Mouse (Mus musculus): Measurements from ENCODE around the gene Fbxo39. TPM values are rescaled to one million over a fixed set of nuclear protein-coding genes. Genes with fewer than 3 reads are reported as not detected.
"Not testable (repeated sequence)": the region's sequence is repeated elsewhere in the genome, so short reads cannot be mapped to it uniquely, and the experiment has no call there.

Gene Fbxo39
- polyA plus RNA-seq, 1 experiment from 2014 or later = not detected

DNA sequence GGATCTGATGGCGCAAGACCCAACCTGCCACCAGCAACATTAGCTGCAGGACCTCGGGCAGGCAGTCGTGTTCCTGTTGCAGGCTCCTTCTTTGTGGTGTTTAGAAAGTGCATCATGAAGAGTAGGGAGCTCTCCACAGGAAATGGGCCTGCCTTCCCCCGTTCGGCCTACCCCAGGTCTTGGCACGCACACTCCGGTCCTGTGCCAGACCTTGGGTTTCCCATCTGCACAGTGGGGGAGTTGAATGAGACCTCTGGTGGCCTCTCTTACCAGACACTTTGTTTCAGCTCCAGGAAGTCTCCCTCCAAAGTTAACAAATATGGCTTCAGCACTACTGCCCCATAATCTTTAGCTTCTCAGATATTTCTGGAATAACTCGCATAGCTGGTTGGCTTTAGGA lies 22.5 kb downstream of the Fbxo39 start:
- Histone ChIP-seq H3K9ac (no peak overlapping the region), H3K27ac (no peak overlapping the region), H3K27me3 (ENCODE audit: control insufficient read depth, insufficient read depth, low read length) (no peaks in the 10 kb centered on the region), H3K4me3 (replicated peaks; ENCODE audit: low read length) (no peak overlapping the region), H3K4me2 (replicated peaks) (no peak overlapping the region), H3K4me1 (replicated peaks; ENCODE audit: control insufficient read depth, insufficient read depth, low read length) (peaks cover 7% of the 10 kb centered on the region; the same call in 1 of the 2 replicates), H3K9me3 (ENCODE audit: control insufficient read depth, low read length) (no peaks in the 10 kb centered on the region), H3K36me3 (replicated peaks; ENCODE audit: control insufficient read depth, insufficient read depth) (no peaks in the 10 kb centered on the region)
- DNase-seq (ENCODE audit: low spot score) (no peak), ATAC-seq (ENCODE audit: low FRiP score) (no peak)
- 82% methylated on average over 8 of the region's 8 CpGs for WGBS

DNA sequence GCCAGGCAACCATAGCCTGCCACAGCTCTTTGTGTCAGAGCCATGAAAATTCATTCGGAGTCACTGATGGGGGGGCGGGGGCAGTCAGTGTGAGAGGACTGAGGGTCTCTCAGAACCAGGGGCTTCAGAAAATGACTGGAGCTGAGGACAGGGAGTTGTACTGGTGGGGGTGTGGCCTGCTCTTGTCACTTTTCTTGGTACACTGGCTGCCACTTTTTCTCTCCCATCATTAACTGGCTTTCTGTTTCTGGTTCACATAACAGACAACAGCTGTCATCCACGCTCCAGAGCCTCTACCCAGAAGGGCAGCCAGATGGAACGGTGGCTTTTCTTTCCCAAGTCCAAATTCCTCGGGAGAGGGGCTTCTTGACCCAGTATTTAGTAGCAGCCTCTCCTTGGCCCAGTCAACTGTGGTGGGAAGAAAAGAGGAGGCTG lies 24.2 kb downstream of the Fbxo39 start:
- Histone ChIP-seq H3K4me1 (replicated peaks; ENCODE audit: control insufficient read depth, insufficient read depth, low read length) (peaks cover 11% of the 10 kb centered on the region; the same call in 1 of the 2 replicates), H3K27me3 (ENCODE audit: control insufficient read depth, insufficient read depth, low read length) (no peaks in the 10 kb centered on the region), H3K9ac (no peak overlapping the region), H3K4me2 (replicated peaks) (no peak overlapping the region), H3K36me3 (replicated peaks; ENCODE audit: control insufficient read depth, insufficient read depth) (no peaks in the 10 kb centered on the region), H3K9me3 (ENCODE audit: control insufficient read depth, low read length) (no peaks in the 10 kb centered on the region), H3K27ac (no peak overlapping the region), H3K4me3 (replicated peaks; ENCODE audit: low read length) (no peak overlapping the region)
- DNase-seq (ENCODE audit: low spot score) (no peak), ATAC-seq (ENCODE audit: low FRiP score) (peak; percentile 24; the same call in 1 of the 2 replicates)
- 6% methylated on average over 5 of the region's 5 CpGs for WGBS

DNA sequence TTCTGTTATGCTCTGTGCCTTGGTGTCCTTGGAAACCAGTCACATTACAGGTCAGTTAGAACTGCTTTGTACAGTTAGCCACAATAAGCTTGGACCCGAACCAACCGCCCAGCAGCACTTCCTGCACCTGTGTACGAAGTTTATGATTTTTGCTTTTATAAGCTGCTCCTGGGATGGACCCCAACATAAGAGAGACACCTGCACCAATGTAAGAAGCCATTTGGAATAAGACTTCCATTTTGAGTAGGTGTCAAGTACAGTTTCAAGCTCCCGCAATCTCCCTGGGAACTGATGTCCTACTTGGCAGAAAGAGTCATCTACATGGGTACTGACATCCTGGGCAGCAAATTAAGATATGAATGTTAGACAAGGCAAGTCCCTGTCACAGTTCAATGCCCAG lies 25.5 kb downstream of the Fbxo39 start:
- H3K4me1 ChIP-seq (replicated peaks; ENCODE audit: control insufficient read depth, insufficient read depth, low read length) = peaks cover 11% of the 10 kb centered on the region; the same call in 1 of the 2 replicates
- no peak overlapping the region for H3K27ac ChIP-seq
- no peaks in the 10 kb centered on the region for H3K36me3 ChIP-seq (replicated peaks; ENCODE audit: control insufficient read depth, insufficient read depth)
- H3K9me3 ChIP-seq (ENCODE audit: control insufficient read depth, low read length) = no peaks in the 10 kb centered on the region
- no peak overlapping the region for H3K9ac ChIP-seq
- DNase-seq (ENCODE audit: low spot score) (no peak), ATAC-seq (ENCODE audit: low FRiP score) (no peak)
- no peak overlapping the region for H3K4me2 ChIP-seq (replicated peaks)
- no peak overlapping the region for H3K4me3 ChIP-seq (replicated peaks; ENCODE audit: low read length)
- H3K27me3 ChIP-seq (ENCODE audit: control insufficient read depth, insufficient read depth, low read length) = no peaks in the 10 kb centered on the region
- WGBS = 78% methylated on average over 4 of the region's 4 CpGs

DNA sequence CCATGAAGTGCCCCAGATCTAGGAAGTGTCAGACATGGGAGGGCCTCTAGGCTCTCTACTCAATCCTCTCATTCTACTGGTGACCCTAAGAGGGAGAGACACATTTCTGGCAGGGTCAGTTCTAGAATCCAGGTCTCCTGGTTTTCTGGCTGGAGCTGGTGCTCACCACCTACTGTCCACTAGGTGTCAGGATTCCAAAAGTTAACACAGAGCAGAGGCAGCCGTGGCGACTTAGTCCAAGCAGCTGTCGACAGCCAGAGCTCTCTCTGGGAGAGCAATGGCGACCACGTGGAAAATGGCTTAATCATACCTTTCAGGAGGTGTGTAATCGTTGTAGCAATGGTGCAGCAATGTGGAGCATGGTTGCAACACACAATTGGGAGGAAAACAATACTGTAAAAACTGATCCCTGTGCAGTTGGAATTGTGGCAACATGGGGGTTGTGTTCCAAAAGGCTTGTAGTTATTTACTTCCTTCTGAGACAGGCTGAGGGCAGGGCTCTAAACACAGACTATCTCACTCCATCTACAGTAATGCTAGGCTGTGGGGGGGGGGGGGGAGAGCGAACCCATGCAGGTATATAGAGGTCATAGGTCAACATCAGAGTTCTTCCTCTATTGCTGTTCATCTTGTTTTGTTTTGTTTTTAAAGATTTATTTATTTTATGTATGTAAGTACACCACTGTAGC lies 28.4 kb downstream of the Fbxo39 start:
- peak overlapping the region; percentile 33 for H3K4me2 ChIP-seq (replicated peaks)
- DNase-seq (ENCODE audit: low spot score) = peak; percentile 83
- H3K9ac ChIP-seq = no peak overlapping the region
- H3K4me1 ChIP-seq (replicated peaks; ENCODE audit: control insufficient read depth, insufficient read depth, low read length) = peaks cover 11% of the 10 kb centered on the region; the same call in 1 of the 2 replicates
- no peak overlapping the region for H3K27ac ChIP-seq
- ATAC-seq (ENCODE audit: low FRiP score) = peak; percentile 77
- H3K36me3 ChIP-seq (replicated peaks; ENCODE audit: control insufficient read depth, insufficient read depth) = no peaks in the 10 kb centered on the region
- no peak overlapping the region for H3K4me3 ChIP-seq (replicated peaks; ENCODE audit: low read length)
- WGBS = 9% methylated on average over 7 of the region's 7 CpGs
- H3K9me3 ChIP-seq (ENCODE audit: control insufficient read depth, low read length) = no peaks in the 10 kb centered on the region
- H3K27me3 ChIP-seq (ENCODE audit: control insufficient read depth, insufficient read depth, low read length) = no peaks in the 10 kb centered on the region

DNA sequence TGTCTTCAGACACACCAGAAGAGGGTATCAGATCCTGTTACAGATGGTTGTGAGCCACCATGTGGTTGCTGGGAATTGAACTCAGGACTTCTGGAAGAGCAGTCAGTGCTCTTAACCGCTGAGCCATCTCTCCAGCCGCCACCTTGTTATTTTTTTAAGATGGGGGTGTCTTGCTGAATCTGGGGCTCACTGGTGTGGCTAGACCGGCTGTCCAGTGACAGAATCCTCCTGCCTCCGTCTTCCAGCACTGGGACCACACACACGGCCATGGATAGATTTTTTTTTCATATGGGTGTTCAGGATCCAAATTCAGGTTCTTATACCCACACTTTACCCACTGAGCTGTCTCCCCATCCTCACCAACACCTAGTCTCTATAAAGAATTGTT lies 29.0 kb downstream of the Fbxo39 start:
- not testable (repeated sequence) for ATAC-seq (ENCODE audit: low FRiP score); H3K36me3 ChIP-seq (replicated peaks; ENCODE audit: control insufficient read depth, insufficient read depth); H3K9me3 ChIP-seq (ENCODE audit: control insufficient read depth, low read length); H3K27ac ChIP-seq; H3K9ac ChIP-seq; H3K4me2 ChIP-seq (replicated peaks); H3K27me3 ChIP-seq (ENCODE audit: control insufficient read depth, insufficient read depth, low read length); H3K4me3 ChIP-seq (replicated peaks; ENCODE audit: low read length); H3K4me1 ChIP-seq (replicated peaks; ENCODE audit: control insufficient read depth, insufficient read depth, low read length); DNase-seq (ENCODE audit: low spot score)
- 89% methylated on average over 5 of the region's 5 CpGs for WGBS

DNA sequence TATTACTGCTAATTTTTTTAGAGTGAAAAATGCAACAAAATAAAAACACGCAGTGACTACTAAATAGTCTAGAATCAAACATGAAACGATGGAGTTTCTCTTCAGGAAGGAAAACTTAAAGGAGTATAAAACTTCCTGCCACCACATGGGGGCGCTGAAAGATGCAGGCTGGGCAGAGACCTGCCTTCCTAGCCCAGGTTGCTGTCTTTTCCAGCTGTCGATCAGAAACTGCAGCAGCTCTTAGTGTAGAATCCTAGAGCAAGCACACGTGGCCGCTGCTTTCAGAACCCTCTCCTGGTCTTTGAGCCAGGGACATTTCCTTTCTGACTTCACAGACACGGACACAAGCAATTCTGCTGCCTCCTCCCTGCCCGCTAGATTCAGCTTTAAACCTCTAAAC lies 29.7 kb downstream of the Fbxo39 start:
- Histone ChIP-seq H3K36me3 (replicated peaks; ENCODE audit: control insufficient read depth, insufficient read depth) (no peaks in the 10 kb centered on the region), H3K4me1 (replicated peaks; ENCODE audit: control insufficient read depth, insufficient read depth, low read length) (0 out of 2 replicates have a peak, but pooled peaks cover 3% of the 10 kb centered on the region), H3K4me3 (replicated peaks; ENCODE audit: low read length) (no peak overlapping the region), H3K27ac (no peak overlapping the region), H3K9ac (no peak overlapping the region), H3K4me2 (replicated peaks) (no peak overlapping the region), H3K27me3 (ENCODE audit: control insufficient read depth, insufficient read depth, low read length) (no peaks in the 10 kb centered on the region), H3K9me3 (ENCODE audit: control insufficient read depth, low read length) (no peaks in the 10 kb centered on the region)
- no peak for ATAC-seq (ENCODE audit: low FRiP score)
- 28% methylated on average over 8 of the region's 8 CpGs for WGBS
- peak; percentile 64 for DNase-seq (ENCODE audit: low spot score)

DNA sequence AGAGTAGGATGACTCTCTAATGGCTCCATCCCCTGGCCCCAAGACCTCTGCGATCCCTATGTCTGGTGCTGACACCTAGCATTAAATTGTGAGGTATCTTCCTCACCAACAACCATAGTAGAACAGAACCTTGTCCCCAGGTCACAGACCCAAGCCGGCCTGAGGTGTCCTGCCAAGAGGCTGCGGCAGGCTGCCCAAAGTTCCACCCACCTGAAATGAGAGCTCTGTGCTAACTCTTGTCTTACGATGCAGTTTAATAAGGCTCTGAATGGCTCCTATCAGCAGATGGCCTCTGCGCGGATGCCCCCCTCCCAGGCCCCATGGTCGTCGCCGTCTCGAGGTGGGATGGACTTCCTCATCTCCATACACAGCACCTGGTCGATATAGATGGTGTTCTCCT lies 30.2 kb downstream of the Fbxo39 start:
- DNase-seq (ENCODE audit: low spot score) = no peak
- H3K4me3 ChIP-seq (replicated peaks; ENCODE audit: low read length) = no peak overlapping the region
- H3K9me3 ChIP-seq (ENCODE audit: control insufficient read depth, low read length) = no peaks in the 10 kb centered on the region
- ATAC-seq (ENCODE audit: low FRiP score) = no peak
- no peak overlapping the region for H3K27ac ChIP-seq
- H3K36me3 ChIP-seq (replicated peaks; ENCODE audit: control insufficient read depth, insufficient read depth) = no peaks in the 10 kb centered on the region
- 91% methylated on average over 11 of the region's 11 CpGs for WGBS
- H3K4me1 ChIP-seq (replicated peaks; ENCODE audit: control insufficient read depth, insufficient read depth, low read length) = 0 out of 2 replicates have a peak, but pooled peaks cover 3% of the 10 kb centered on the region
- no peak overlapping the region for H3K9ac ChIP-seq
- no peaks in the 10 kb centered on the region for H3K27me3 ChIP-seq (ENCODE audit: control insufficient read depth, insufficient read depth, low read length)
- no peak overlapping the region for H3K4me2 ChIP-seq (replicated peaks)

DNA sequence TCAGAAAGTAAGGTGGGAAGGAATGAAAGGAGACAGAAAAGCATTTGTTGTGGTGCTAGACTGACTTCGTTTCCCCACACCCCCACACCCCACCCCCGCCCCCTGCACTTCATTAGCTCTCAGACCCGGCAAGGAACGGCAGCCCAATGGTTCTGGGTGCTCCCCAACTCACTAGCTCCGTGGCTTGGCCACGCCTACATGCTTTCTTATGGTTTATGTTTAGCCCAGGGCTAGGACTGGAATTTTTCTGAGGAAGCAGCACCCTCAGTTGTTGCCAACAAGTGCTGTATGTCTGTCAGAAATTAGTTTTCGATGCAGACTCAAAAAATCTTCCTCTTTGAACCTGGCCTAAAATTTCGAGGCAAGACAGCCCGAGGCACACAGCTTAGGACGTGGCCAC lies 34.3 kb downstream of the Fbxo39 start:
- ATAC-seq (ENCODE audit: low FRiP score) = no peak

DNA sequence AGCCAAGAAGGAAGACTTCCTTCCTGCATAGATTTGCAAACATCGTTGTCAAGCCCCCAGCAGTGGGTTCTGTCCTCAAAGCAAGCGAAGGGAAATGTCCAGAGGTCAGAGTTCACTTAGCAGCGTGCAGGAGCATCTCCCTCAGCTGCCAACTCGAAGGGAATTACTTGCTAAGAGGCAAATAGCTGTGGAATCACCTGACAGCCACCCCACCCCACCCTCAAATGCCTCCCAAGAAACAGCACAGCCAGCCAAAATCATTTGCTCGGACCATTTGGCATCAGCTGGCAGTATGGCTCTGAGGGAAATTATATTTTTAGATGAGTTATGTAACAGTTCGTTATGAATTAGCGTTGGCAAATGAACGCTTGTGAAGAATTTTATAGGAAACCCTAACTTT lies 34.8 kb downstream of the Fbxo39 start:
- no peaks in the 10 kb centered on the region for H3K4me1 ChIP-seq (replicated peaks; ENCODE audit: control insufficient read depth, insufficient read depth, low read length)
- H3K27me3 ChIP-seq (ENCODE audit: control insufficient read depth, insufficient read depth, low read length) = no peaks in the 10 kb centered on the region
- H3K9ac ChIP-seq = no peak overlapping the region
- no peak overlapping the region for H3K4me2 ChIP-seq (replicated peaks)
- no peak overlapping the region for H3K27ac ChIP-seq
- ATAC-seq (ENCODE audit: low FRiP score) = no peak
- H3K4me3 ChIP-seq (replicated peaks; ENCODE audit: low read length) = no peak overlapping the region
- no peak for DNase-seq (ENCODE audit: low spot score)
- H3K36me3 ChIP-seq (replicated peaks; ENCODE audit: control insufficient read depth, insufficient read depth) = no peaks in the 10 kb centered on the region
- 47% methylated on average over 8 of the region's 8 CpGs for WGBS
- H3K9me3 ChIP-seq (ENCODE audit: control insufficient read depth, low read length) = no peaks in the 10 kb centered on the region

More for the DNA sequence above, 34.3 kb downstream of the Fbxo39 start:
- no peaks in the 10 kb centered on the region for H3K4me1 ChIP-seq (replicated peaks; ENCODE audit: control insufficient read depth, insufficient read depth, low read length)
- no peak overlapping the region for H3K27ac ChIP-seq
- no peaks in the 10 kb centered on the region for H3K27me3 ChIP-seq (ENCODE audit: control insufficient read depth, insufficient read depth, low read length)
- DNase-seq (ENCODE audit: low spot score) = no peak
- no peaks in the 10 kb centered on the region for H3K36me3 ChIP-seq (replicated peaks; ENCODE audit: control insufficient read depth, insufficient read depth)
- H3K9me3 ChIP-seq (ENCODE audit: control insufficient read depth, low read length) = no peaks in the 10 kb centered on the region
- H3K4me3 ChIP-seq (replicated peaks; ENCODE audit: low read length) = no peak overlapping the region
- no peak overlapping the region for H3K4me2 ChIP-seq (replicated peaks)
- WGBS = 77% methylated on average over 10 of the region's 10 CpGs
- no peak overlapping the region for H3K9ac ChIP-seq

DNA sequence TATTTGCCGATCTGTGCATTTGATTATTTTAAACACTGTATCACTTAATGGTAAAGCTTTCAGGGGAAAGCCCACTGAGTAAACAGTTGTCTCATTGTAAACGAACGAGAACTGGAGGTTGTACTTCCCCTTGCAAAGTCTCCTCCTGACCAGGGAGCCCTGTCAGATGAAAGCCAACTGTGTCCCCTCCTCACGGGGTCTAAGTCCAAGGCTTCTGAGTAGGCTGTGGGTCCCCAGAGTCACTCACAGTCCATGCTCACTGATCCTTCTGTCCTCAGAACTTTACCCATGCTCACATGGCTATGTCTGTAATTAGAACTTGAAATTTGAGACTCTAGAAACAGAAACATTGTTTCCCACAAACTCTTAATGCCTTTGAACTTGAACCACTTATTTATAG lies 35.4 kb downstream of the Fbxo39 start:
- H3K4me1 ChIP-seq (replicated peaks; ENCODE audit: control insufficient read depth, insufficient read depth, low read length) = no peaks in the 10 kb centered on the region
- H3K4me2 ChIP-seq (replicated peaks) = no peak overlapping the region
- H3K36me3 ChIP-seq (replicated peaks; ENCODE audit: control insufficient read depth, insufficient read depth) = no peaks in the 10 kb centered on the region
- no peaks in the 10 kb centered on the region for H3K27me3 ChIP-seq (ENCODE audit: control insufficient read depth, insufficient read depth, low read length)
- DNase-seq (ENCODE audit: low spot score) (no peak), ATAC-seq (ENCODE audit: low FRiP score) (no peak)
- no peak overlapping the region for H3K9ac ChIP-seq
- H3K27ac ChIP-seq = no peak overlapping the region
- no peaks in the 10 kb centered on the region for H3K9me3 ChIP-seq (ENCODE audit: control insufficient read depth, low read length)
- no peak overlapping the region for H3K4me3 ChIP-seq (replicated peaks; ENCODE audit: low read length)
- 83% methylated on average over 4 of the region's 4 CpGs for WGBS

Measured in hindbrain, embryonic 14.5 days (tissue).